Mouse (Mus musculus) forebrain, embryonic 10.5 days (tissue): Measurements from ENCODE around the gene Dlst. TPM values are rescaled to one million over a fixed set of nuclear protein-coding genes. Genes with fewer than 3 reads are reported as not detected.

Source experiments
- DNase-seq: peaks from one replicate; pipeline ENCODE4 v3.0.0-alpha.2; 2017; ENCODE audit warnings: low spot score; ENCODE audit errors: extremely low spot score
- H3K27ac ChIP-seq: fragments of 300-500 bp; sonication (generic); 2 replicates; pipeline ENCODE4 v1.5.1; 2016; ENCODE audit warnings: mild to moderate bottlenecking
- H3K27me3 ChIP-seq: fragments of 300-500 bp; sonication (generic); 2 replicates; pipeline ENCODE4 v1.6.1; 2016; ENCODE audit warnings: mild to moderate bottlenecking; ENCODE audit not compliant: poor library complexity, severe bottlenecking
- H3K36me3 ChIP-seq: fragments of 300-500 bp; sonication (generic); replicated peaks from 2 replicates; pipeline ENCODE4 v1.6.1; 2016; ENCODE audit warnings: mild to moderate bottlenecking, moderate library complexity
- H3K4me1 ChIP-seq: fragments of 300-500 bp; sonication (generic); 2 replicates; pipeline ENCODE4 v1.6.1; 2016
- H3K4me3 ChIP-seq: fragments of 300-500 bp; sonication (generic); 2 replicates; pipeline ENCODE4 v1.5.1; 2016; ENCODE audit warnings: mild to moderate bottlenecking, moderate library complexity
- H3K9me3 ChIP-seq: fragments of 300-500 bp; sonication (generic); 2 replicates; pipeline ENCODE4 v1.6.1; 2016; ENCODE audit warnings: mild to moderate bottlenecking, moderate library complexity
- WGBS: fragments of 180-500 bp; shearing (Covaris S2); methylation state at CpG from one replicate; pipeline ENCODE4 v1.1.7; 2016; 5-methylcytosine and 5-hydroxymethylcytosine counted together
- polyA plus RNA-seq: library from polyadenylated mRNA; unstranded; fragments of >200 nt; fragmentation: Nextera tagmentation; extraction: Ambion mirVana; gene quantifications from 2 replicates; pipeline ENCODE4 v1.2.1, GENCODE M21; 2016

Gene Dlst
- polyA plus RNA-seq, 1 experiment from 2014 or later, result 122 TPM

GRCm38 (mm10) chr12:85123108-85123530, 12.5 kb downstream of the Dlst start:
- no peak for DNase-seq
- Histone ChIP-seq H3K4me1 (no peaks in the 10 kb centered on the region), H3K27me3 (no peaks in the 10 kb centered on the region), H3K36me3 (peaks cover 100% of the 10 kb centered on the region), H3K4me3 (no peak overlapping the region), H3K27ac (no peak overlapping the region), H3K9me3 (no peaks in the 10 kb centered on the region)
- WGBS, result 94% methylated on average over 9 of the region's 9 CpGs

- Histone ChIP-seq H3K4me1 (no peaks in the 10 kb centered on the region), H3K27ac (no peak overlapping the region), H3K4me3 (no peak overlapping the region), H3K27me3 (no peaks in the 10 kb centered on the region), H3K9me3 (no peaks in the 10 kb centered on the region), H3K36me3 (peaks cover 100% of the 10 kb centered on the region)
- no peak for DNase-seq
- WGBS, result 95% methylated on average over 11 of the region's 11 CpGs
Observed at GRCm38 (mm10) chr12:85123645-85124044, 13.0 kb downstream of the Dlst start.

GRCm38 (mm10) chr12:85124751-85125150, 14.1 kb downstream of the Dlst start:
- Histone ChIP-seq H3K27ac (no peak overlapping the region), H3K4me1 (no peaks in the 10 kb centered on the region), H3K4me3 (no peak overlapping the region), H3K27me3 (no peaks in the 10 kb centered on the region), H3K9me3 (no peaks in the 10 kb centered on the region), H3K36me3 (peaks cover 99% of the 10 kb centered on the region)
- DNase-seq, result no peak
- 95% methylated on average over 5 of the region's 5 CpGs for WGBS

DNA sequence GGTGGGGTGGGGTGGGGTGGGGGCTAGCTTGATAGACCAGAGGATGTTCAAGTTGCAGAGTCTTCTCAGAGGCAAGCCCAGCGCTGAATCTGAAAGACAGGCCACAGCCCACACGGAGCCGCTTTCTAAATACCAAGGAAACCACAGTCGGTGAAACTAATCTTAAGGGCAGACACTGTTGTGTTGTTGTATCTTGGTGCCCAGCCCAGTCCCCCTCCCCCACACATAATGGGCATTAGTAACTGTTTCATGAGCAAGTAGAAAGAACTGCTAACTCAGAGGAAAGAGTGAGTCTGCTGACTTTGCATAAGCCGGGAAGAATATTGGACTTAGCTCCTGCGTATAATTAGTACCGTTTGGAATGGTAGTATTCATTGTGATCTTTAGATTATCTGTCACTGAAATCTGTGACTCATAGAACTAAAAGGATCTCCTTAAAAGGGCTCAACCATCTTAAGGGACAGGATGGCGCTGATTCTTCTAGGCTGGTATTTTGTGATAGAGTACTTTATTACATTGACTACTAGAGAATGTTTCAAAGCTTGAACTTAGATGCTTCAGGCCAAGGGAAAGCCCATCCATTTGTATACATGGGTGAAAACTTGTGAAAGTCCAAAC, 16.5 kb downstream of the Dlst start:
- DNase-seq, result no peak
- WGBS, result 94% methylated on average over 8 of the region's 8 CpGs
- Histone ChIP-seq H3K9me3 (no peaks in the 10 kb centered on the region), H3K27ac (no peak overlapping the region), H3K4me3 (no peak overlapping the region), H3K27me3 (no peaks in the 10 kb centered on the region), H3K4me1 (no peaks in the 10 kb centered on the region), H3K36me3 (peaks cover 96% of the 10 kb centered on the region)

GRCm38 (mm10) chr12:85129426-85129978, 18.9 kb downstream of the Dlst start:
- 98% methylated on average over 9 of the region's 9 CpGs for WGBS
- H3K4me3 ChIP-seq, result no peak overlapping the region
- H3K9me3 ChIP-seq, result no peaks in the 10 kb centered on the region
- peaks cover 4% of the 10 kb centered on the region; the same call in 1 of the 2 replicates for H3K4me1 ChIP-seq
- H3K27ac ChIP-seq, result no peak overlapping the region
- no peak for DNase-seq
- H3K36me3 ChIP-seq, result peaks cover 96% of the 10 kb centered on the region
- H3K27me3 ChIP-seq, result no peaks in the 10 kb centered on the region

DNA sequence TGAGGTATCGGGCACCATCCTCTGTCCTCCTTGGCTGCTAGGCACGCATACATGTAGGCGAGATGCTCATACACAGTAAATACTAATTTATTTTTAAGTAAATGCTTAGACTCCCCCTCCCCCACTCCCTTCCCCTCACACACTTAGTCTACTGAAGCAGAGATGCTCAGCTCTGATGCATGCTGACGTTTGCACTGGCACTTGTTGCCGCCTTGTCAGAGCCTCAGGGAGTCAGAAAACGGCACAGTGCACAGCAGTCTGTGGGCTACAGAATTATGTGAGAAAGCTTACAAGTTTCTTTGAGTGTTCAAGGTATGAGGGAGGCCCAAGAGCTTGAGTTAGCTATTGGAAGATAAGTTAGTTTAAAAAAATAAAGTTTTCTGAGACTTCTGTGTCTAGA, 20.7 kb downstream of the Dlst start:
- 91% methylated on average over 6 of the region's 6 CpGs for WGBS
- peaks cover 5% of the 10 kb centered on the region; the same call in 1 of the 2 replicates for H3K4me1 ChIP-seq
- peaks cover 92% of the 10 kb centered on the region for H3K36me3 ChIP-seq
- no peak overlapping the region for H3K4me3 ChIP-seq
- no peak overlapping the region for H3K27ac ChIP-seq
- DNase-seq, result no peak
- no peaks in the 10 kb centered on the region for H3K27me3 ChIP-seq
- no peaks in the 10 kb centered on the region for H3K9me3 ChIP-seq

DNA sequence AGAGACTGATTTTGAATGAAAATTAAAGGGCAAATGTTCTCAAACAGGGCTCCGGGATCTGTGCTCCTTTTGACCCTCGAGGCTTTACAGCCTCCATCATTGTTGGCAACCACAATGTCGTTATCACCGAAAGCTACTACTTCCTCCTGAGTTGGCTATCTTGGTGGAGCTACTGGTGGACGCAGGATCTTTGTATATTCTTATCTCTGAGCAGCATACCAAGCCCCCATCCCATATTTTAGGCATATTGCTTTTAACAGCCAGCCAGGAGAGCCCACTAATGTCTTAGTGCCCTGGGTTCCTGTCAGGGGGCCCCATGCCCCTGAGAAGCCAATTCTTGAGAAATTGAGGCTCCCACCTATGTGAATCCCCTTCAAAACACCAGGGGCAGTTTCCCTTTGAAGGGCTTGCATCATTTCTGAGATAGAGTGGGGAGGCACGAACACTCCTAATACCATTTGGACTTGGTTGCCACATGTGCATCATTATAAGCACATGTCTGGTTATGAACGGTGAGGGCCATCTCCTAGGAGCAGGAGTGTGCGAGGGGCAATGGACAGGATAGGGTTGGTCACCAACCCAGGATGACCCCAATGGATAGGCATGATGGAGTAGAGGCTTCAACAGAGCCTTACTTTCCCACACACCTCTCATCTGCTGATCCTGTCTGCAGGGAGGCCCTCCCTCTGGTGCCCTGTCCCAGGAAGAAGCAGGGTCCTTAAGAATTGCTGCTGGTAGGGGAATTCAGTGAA, 23.6 kb downstream of the Dlst start:
- Histone ChIP-seq H3K9me3 (no peaks in the 10 kb centered on the region), H3K27me3 (peaks cover 3% of the 10 kb centered on the region; the same call in 1 of the 2 replicates), H3K36me3 (peaks cover 64% of the 10 kb centered on the region), H3K4me3 (no peak overlapping the region), H3K4me1 (peaks cover 8% of the 10 kb centered on the region; the same call in 1 of the 2 replicates), H3K27ac (no peak overlapping the region)
- WGBS, result 94% methylated on average over 8 of the region's 8 CpGs
- DNase-seq, result no peak

DNA sequence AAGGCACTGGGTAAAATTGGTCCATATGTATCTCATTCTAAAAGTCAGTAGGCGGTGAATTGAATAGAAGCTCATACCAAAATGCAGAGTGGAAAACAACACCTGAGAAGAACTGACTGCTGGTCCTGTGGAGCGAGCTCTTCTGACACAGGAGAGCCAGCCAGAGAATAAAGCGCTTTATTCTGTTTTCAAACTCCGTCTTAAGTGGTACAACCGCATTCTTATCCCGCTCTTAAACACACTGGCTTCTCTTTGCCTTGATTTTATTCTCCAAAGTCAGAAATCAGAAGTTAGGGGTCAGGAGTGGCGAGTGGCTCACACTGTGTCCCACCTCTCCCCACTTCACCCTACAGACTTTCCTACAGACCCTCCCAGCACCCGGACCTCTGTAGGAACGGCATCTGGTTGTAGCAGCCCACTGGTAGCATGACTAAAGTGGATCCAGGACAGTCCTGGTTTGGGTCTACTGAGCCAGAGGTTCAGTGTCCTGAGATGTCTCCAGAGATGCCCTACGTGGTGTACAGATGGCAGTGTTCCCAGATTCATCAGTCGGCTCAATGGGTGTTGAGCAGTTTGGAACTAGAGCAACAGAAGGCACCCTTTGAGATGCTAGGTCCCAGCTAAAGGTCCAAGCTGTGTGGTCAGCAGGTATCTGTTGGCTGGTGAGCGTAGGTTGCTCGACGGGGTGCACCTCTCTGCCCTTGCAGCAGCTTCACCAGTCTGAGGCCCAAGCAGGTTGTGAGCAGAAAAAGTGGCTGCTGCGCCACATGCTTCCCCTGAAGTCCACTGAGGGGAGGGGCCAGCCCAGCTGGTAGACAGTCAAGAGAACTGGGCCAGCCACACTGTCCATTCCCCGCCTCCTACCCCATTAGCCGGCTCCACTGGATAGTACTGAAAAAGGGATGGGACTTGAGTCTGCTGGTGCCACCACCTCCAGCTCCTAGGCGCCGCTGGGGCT, 25.2 kb downstream of the Dlst start:
- Histone ChIP-seq H3K36me3 (peaks cover 49% of the 10 kb centered on the region), H3K27ac (no peak overlapping the region)
- 84% methylated on average over 19 of the region's 19 CpGs for WGBS

GRCm38 (mm10) chr12:85136627-85137026, 26.0 kb downstream of the Dlst start:
- 85% methylated on average over 4 of the region's 4 CpGs for WGBS
- no peak overlapping the region for H3K4me3 ChIP-seq
- peaks cover 40% of the 10 kb centered on the region for H3K36me3 ChIP-seq
- H3K27me3 ChIP-seq, result peaks cover 24% of the 10 kb centered on the region
- no peaks in the 10 kb centered on the region for H3K9me3 ChIP-seq
- H3K27ac ChIP-seq, result no peak overlapping the region
- no peak for DNase-seq
- H3K4me1 ChIP-seq, result peaks cover 19% of the 10 kb centered on the region; the same call in 1 of the 2 replicates

More for the DNA sequence above, 25.2 kb downstream of the Dlst start:
- Histone ChIP-seq H3K4me1 (peaks cover 19% of the 10 kb centered on the region; the same call in 1 of the 2 replicates), H3K4me3 (no peak overlapping the region), H3K27me3 (peaks cover 18% of the 10 kb centered on the region), H3K9me3 (no peaks in the 10 kb centered on the region)
- no peak for DNase-seq

DNA sequence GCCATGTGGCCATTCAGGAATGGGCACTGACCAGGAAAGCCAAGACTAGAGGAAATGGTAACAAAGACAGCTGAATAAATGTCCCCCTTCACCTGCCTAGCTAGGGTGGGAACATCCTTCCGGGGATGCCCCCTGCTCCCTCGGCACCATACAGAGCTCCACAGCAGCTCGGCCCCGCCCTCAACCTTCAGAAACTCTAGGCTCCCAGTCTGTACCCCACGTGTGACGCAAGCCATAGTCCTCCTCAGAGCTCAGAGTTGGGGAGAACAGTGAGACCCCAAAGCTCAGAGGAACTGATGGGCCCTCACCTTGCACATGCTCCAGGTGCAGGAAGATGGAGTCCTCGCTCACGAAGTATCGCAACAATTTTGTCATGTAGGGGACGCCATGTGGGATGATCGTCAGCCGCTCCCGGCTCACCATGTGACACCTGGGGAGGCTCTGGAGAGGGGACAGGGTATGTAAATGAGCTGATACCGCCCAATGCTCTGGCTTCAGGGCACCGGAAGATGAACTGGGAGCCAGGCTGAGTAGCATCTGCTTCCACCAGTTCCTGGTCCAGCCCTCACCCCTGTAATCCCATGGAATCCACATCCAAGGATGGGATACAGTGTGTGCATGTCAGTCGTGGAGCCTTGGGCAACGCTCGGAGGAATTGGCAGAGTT, 29.5 kb downstream of the Dlst start:
- H3K4me3 ChIP-seq, result no peak overlapping the region
- no peak for DNase-seq
- peaks cover 8% of the 10 kb centered on the region for H3K36me3 ChIP-seq
- no peak overlapping the region for H3K27ac ChIP-seq
- H3K9me3 ChIP-seq, result no peaks in the 10 kb centered on the region
- H3K4me1 ChIP-seq, result peaks cover 15% of the 10 kb centered on the region; the same call in 1 of the 2 replicates
- H3K27me3 ChIP-seq, result peaks cover 24% of the 10 kb centered on the region
- WGBS, result 51% methylated on average over 18 of the region's 18 CpGs

DNA sequence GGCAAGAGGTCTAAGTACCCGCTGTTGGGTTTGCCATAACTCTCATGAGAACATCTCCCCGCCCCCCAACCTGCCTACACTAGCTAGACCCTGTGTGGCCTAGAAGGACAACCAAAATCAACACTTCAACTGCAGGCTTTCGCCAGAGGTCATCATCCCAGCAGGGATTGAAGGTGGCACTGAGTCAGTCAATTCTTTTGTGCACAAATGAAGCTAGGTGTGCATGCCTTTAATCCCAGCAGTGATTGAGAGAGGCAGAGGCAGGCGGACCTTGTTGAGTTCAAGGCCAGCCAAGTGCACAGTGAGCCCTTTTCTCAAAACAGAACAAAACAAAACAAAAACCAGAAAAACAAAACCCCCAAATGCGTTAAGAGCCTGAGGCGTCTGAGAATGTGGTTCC, 30.5 kb downstream of the Dlst start:
- H3K4me3 ChIP-seq, result no peak overlapping the region
- peaks cover 24% of the 10 kb centered on the region for H3K27me3 ChIP-seq
- H3K4me1 ChIP-seq, result peaks cover 21% of the 10 kb centered on the region; the same call in 1 of the 2 replicates
- no peak for DNase-seq
- WGBS, result 81% methylated on average over 6 of the region's 6 CpGs
- no peaks in the 10 kb centered on the region for H3K36me3 ChIP-seq
- no peak overlapping the region for H3K27ac ChIP-seq
- H3K9me3 ChIP-seq, result no peaks in the 10 kb centered on the region

- H3K4me3 ChIP-seq, result no peak overlapping the region
- H3K9me3 ChIP-seq, result no peaks in the 10 kb centered on the region
- H3K27ac ChIP-seq, result no peak overlapping the region
- peaks cover 37% of the 10 kb centered on the region for H3K27me3 ChIP-seq
- peaks cover 25% of the 10 kb centered on the region for H3K4me1 ChIP-seq
- DNase-seq, result peak; percentile 74
- 19% methylated on average over 4 of the region's 4 CpGs for WGBS
- H3K36me3 ChIP-seq, result no peaks in the 10 kb centered on the region
Observed at GRCm38 (mm10) chr12:85142803-85143202, 32.2 kb downstream of the Dlst start.
